Mouse (Mus musculus) kidney, adult 2 months (tissue): ENCODE measurements around the gene Pigk.

ENCODE experiments used
- CTCF ChIP-seq: fragments of 200-500 bp; conservative IDR thresholded peaks from 2 replicates; pipeline ENCODE4 v1.5.1; 2011; ENCODE audit warnings: low read depth, mild to moderate bottlenecking, control low read depth, low read length, moderate library complexity, mixed read lengths; ENCODE audit not compliant: insufficient read depth, insufficient read length
- POLR2A ChIP-seq: fragments of 200-500 bp; IDR thresholded peaks from one replicate; pipeline ENCODE4 v1.6.1; 2011; ENCODE audit warnings: low read depth, low read length, control low read depth

- no peak for TF ChIP-seq CTCF
- no peak for TF ChIP-seq POLR2A
Measured at GRCm38 (mm10) chr3:152926166-152926565, 212.3 kb downstream of the Pigk start.
